Mouse (Mus musculus) CD4-positive, CD25-positive, alpha-beta regulatory T cell, adult 2 months (primary cell): ENCODE measurements around the gene Robo2.

Experiments used
- DNase-seq: peaks from one replicate; pipeline ENCODE4 v3.0.0-alpha.2; 2012; ENCODE audit warnings: low read depth, low spot score

The Robo2 gene

GRCm38 (mm10) chr16:74338969-74339630 is 72.5 kb downstream of the Robo2 start:
- no peak for DNase-seq

GRCm38 (mm10) chr16:74321666-74322371 is 89.8 kb downstream of the Robo2 start:
- no peak for DNase-seq

GRCm38 (mm10) chr16:74316150-74316549 is 95.5 kb downstream of the Robo2 start:
- DNase-seq: no peak

GRCm38 (mm10) chr16:74313222-74313621 is 98.4 kb downstream of the Robo2 start:
- DNase-seq: no peak

- no peak for DNase-seq
Observed at GRCm38 (mm10) chr16:74307543-74307887, 104.1 kb downstream of the Robo2 start.

GRCm38 (mm10) chr16:74306876-74307542 is 104.6 kb downstream of the Robo2 start:
- no peak for DNase-seq

- DNase-seq: no peak
Observed at GRCm38 (mm10) chr16:74287878-74288277, 123.7 kb downstream of the Robo2 start.

GRCm38 (mm10) chr16:74282549-74282948 is 129.1 kb downstream of the Robo2 start:
- no peak for DNase-seq

GRCm38 (mm10) chr16:74276855-74277573 is 134.6 kb downstream of the Robo2 start:
- no peak for DNase-seq

GRCm38 (mm10) chr16:74274596-74274995 is 137.0 kb downstream of the Robo2 start:
- DNase-seq: no peak

GRCm38 (mm10) chr16:74272993-74273392 is 138.6 kb downstream of the Robo2 start:
- no peak for DNase-seq

GRCm38 (mm10) chr16:74258241-74258640 is 153.4 kb downstream of the Robo2 start:
- no peak for DNase-seq

GRCm38 (mm10) chr16:74244452-74244851 is 167.2 kb downstream of the Robo2 start:
- no peak for DNase-seq

- no peak for DNase-seq
Observed at GRCm38 (mm10) chr16:74241534-74241933, 170.1 kb downstream of the Robo2 start.

- DNase-seq: no peak
Observed at GRCm38 (mm10) chr16:74237411-74237930, 174.2 kb downstream of the Robo2 start.

GRCm38 (mm10) chr16:74234393-74235059 is 177.1 kb downstream of the Robo2 start:
- DNase-seq: no peak

GRCm38 (mm10) chr16:74233596-74233995 is 178.0 kb downstream of the Robo2 start:
- DNase-seq: no peak

- DNase-seq: no peak
Observed at GRCm38 (mm10) chr16:74227285-74227684, 184.3 kb downstream of the Robo2 start.

GRCm38 (mm10) chr16:74225423-74226272 is 186.0 kb downstream of the Robo2 start:
- no peak for DNase-seq

- no peak for DNase-seq
Observed at GRCm38 (mm10) chr16:74222501-74222900, 189.1 kb downstream of the Robo2 start.
